Mouse (Mus musculus): ENCODE measurements around the gene Dnah6.

Dnah6 gene

GRCm38 (mm10) chr6:73227376-73228158 lies 6.1 kb upstream of the Dnah6 start:
- no peak for DNase-seq

- no peak for DNase-seq
Measured at GRCm38 (mm10) chr6:73222841-73223526, 1.5 kb upstream of the Dnah6 start.

DNA sequence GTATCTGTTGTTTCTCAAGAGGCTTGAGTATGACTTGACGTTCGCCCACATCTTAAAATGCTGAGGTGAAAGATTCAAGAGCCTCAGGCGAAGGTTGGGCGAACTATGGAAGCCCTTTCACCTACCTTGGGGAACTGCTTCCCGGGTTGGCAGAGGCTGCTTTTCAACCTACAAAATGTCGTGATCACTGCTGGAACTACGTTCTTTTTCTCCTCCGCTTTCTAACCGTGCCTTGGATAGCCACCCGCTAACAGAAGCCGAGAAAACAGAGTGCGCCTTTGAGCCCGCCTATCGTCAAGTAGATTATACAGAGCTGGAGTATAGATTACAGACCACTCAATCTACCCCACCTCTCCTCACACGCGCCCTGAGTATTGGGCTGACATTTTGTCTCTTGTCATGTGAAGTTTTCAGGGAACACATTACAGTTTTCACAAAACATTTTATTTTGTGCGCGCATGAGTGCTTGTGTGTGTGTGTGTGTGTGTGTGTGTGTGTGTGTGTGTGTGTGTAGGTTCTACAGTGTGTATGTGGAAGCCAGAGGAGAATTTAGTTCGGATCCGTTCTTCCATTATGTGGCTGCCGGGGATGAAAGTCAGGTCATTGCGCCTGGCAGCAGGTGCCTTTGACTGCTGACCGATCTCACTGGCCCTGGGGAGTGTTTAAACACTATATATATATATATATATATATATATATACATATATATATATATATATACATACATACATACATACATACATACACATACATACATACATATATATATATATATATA lies 696 bp upstream of the Dnah6 start:
- peak; percentile 9 for DNase-seq

DNA sequence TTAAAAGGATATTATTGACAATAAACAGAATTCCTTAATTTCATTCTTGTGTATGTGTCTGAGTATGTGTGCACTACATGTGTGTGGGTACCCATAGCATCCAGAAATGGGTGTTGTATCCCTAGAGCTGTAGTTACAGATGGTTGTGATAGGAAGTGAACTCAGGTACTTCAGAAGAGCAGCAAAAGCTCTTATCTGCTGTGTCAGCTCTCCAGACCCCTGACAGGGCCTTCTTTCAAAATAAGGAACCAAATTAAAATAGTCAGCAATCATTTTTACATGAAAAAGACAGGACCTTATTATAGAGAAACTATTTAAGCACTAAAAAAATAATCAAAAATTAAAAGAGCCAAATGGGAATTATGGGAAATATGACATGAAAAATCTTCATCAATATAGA lies 9.8 kb downstream of the Dnah6 start:
- no peak for DNase-seq

DNA sequence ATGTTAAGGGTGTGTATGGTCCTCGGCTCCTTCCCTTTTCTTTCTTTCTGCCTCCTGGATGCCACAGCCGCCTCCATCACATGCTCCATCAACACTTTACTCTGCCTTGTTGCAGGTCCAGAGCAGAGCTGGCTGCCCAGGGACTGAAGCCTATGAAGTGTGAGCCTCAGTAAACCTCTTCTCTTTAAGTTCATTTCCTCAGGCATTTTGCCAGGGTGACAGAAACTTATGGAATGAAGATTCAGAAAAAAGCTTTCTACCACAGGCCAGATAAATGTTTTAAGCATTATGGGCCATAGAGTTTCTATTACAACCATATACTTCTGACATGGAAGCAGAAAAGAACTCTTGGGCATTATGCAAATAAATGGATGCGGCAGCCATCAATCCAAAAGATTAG lies 10.4 kb downstream of the Dnah6 start:
- DNase-seq = no peak

- peak; percentile 38 for DNase-seq
Measured at GRCm38 (mm10) chr6:73210445-73210972, 10.9 kb downstream of the Dnah6 start.

GRCm38 (mm10) chr6:73209598-73209997 lies 11.9 kb downstream of the Dnah6 start:
- DNase-seq = no peak

- DNase-seq = peak; percentile 45
Measured at GRCm38 (mm10) chr6:73204937-73205336, 16.5 kb downstream of the Dnah6 start.

DNA sequence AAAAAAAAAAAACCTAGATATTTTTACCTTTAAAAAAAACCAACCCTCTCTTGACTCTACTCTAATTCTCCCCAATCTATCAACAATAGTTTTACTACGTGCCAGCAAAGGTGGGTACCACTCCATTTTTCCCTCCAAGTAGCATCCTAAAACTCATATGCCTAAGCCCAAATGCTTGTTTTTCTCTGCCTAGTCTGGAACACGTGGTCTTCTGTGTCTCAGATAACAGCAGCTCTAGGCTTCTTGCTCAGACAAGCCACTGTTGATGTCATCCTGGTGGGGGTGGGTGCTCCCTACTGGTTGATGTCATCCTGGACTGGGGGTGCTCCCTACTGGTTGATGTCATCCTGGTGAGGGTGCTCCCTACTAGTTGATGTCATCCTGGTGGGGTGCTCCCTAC lies 17.7 kb downstream of the Dnah6 start:
- no peak for DNase-seq

DNA sequence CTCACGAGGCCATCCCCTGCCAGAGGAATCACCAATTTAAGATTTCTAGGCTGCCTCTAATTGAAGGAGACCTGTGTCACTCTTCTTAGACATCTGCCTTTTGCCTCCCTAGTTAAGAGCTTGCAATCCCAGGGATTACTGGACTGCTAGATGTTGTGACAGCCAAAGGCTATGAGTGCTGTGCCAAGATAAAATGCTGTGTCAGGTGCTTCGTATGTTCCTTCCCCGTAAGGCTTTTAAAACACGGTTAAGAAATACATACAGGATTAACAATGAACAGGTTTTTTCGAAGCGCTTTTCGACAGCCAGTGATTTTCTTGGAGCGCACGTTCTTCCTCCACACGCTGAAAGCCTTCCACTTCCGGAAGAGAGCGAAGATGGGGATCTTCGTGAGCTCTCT lies 26.2 kb downstream of the Dnah6 start:
- no peak for DNase-seq

DNA sequence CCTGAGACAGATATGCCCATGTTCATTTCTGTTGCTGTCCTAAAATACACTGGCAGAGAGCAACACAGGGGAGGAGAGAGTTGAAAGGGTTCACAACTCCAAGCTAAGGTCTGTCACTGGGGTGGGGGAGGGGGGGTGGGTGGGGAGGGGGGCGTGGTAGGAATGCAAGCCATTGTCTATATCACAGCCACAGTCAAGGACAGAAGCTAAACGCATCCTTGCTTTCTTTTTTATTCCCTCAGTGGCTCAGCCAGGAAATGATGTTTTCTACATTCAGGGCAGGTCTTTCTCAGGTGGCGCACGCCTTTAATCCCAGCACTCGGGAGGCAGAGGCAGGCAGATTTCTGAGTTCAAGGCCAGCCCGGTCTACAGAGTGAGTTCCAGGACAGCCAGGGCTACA lies 30.7 kb downstream of the Dnah6 start:
- no peak for DNase-seq

DNA sequence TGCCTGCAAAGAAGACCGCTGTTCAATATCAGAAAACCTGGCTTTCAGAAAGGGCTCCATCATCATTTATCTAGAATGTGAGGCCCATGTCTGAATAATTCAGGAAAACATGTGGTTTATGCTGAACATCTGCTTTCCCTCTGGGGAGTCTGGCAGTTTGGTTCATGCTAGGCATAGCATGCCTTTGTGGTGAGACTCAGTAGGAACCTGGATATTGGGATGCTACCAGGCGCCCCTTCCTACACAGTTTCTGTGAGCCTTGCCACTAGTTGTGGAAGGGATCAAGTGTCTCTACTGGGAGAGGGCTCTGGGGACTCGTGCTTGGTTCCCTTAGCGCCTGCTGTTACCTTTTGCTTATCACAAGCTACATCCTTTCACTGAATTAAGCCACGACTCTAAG lies 37.2 kb downstream of the Dnah6 start:
- DNase-seq = no peak

- DNase-seq = no peak
Measured at GRCm38 (mm10) chr6:73182987-73183386, 38.5 kb downstream of the Dnah6 start.

DNA sequence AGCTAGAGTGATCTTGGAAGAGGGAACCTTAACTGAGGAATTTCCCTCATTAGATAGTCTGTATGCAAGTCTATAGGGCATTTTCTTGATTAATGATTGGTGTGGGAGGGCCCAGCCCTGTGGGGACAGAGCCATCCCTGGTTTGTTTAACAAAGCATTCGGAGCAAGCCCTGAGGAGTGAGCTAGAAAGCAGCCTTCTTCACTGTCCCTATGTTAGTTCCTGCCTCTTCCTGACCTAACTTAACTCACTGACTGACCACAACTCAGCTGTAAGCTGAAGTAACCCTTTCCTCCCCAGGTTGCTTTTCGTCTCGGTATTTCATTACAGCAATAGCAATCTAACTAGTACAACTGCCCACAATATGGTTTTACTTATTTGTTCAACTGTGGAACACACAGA lies 39.0 kb downstream of the Dnah6 start:
- no peak for DNase-seq

DNA sequence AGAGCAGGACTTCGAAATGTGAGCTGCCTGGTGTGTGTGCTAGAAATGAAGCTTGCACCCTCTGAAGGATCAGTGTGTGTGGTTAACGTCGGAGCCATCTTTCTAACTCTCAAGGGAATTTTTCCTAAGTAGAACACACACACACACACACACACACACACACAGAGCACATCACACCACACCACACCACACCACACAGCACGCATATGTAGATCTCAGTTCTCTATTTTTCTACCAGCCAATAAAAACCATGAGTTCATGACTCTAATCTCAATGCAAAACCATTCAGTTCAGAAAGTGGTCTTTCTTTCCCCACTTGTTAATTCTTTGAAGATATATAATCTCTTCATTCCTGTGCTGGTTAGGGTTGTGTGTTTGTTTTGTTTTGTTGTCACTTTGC lies 39.4 kb downstream of the Dnah6 start:
- no peak for DNase-seq

GRCm38 (mm10) chr6:73175156-73175555 lies 46.3 kb downstream of the Dnah6 start:
- no peak for DNase-seq

DNA sequence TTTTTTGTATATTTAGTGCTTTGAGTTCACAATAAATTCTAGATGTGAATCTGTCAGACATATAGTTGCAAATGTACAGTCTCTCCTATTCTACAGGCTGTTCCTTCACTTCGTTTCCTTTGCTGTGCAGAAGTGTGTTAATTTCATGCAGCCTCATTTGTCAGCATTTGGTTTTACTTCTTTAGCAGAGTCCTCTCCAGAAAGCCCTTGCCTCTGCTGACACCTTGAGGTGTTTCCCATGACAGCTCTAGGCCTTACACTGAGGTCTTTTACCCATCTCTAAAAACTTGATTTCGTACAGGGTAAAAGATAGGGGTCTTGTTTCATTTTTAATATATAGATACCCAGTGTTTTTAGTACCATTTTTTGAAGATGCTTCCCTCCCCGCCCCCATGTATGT lies 54.2 kb downstream of the Dnah6 start:
- DNase-seq = no peak

- no peak for DNase-seq
Measured at GRCm38 (mm10) chr6:73162958-73163357, 58.5 kb downstream of the Dnah6 start.

- no peak for DNase-seq
Measured at GRCm38 (mm10) chr6:73161338-73161737, 60.1 kb downstream of the Dnah6 start.

DNA sequence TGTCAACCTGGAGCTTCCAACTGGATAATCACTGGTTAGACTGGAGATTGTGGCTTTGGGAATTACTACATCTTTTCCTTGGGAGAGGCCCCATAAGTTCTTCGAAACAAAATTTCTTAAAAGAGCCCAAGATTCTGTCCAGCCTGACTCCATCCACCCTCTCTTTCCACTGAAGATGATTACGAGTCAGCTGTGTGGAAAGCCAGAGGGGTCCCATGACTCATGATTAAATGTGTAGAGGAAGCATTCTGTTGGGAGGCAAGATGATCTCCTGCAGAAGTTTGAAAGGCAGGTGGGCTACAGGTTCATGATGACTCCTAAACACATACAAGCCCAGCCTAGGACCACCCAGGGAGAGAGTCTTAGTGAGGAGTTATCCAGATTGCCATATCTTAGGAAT lies 66.0 kb downstream of the Dnah6 start:
- no peak for DNase-seq

DNA sequence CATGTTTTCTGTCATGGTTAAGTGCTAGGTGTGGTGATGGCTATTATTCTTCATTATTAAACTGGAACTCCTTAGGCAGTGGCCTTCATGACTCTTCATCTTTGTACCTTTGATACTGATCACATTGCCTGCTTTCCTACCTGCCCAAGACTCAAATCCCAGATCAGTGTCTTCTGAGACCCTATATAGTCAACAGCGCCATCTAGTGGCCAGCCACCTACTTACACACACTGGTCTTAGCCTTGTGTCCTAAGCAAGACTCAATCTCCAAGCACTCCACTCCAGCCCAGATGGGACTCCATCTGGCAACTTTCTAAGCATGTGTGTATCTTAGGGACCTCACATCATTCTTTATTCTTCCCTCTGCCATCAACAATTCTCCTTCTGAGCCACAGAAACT lies 67.8 kb downstream of the Dnah6 start:
- peak; percentile 89 for DNase-seq

- no peak for DNase-seq
Measured at GRCm38 (mm10) chr6:73143403-73143802, 78.0 kb downstream of the Dnah6 start.

DNA sequence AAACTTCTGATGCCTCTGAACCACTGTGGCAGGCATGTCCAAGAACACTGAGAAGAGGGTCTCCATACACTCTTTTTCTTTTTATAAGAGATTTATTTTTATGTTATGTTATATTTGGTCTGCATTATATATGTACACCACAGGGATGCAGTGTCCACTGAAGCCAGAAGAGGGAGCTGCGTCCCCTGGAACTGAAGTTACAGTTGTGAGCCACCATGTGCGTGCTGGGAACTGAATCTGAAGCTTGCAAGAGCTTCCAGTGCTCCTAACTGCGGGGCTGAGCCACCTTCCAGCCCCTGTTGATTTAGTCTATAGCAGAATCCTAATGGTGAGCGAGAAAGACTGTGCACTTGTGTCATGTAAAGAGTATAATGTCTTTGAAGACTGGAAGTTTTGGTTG lies 78.7 kb downstream of the Dnah6 start:
- DNase-seq = no peak

GRCm38 (mm10) chr6:73140836-73141235 lies 80.6 kb downstream of the Dnah6 start:
- DNase-seq = no peak

All from thymus, postnatal 4 days (tissue).